Mouse (Mus musculus): ENCODE results near the gene Lmntd1.
"Not testable (repeated sequence)": the region's sequence is repeated elsewhere in the genome, so short reads cannot be mapped to it uniquely, and the experiment has no call there.

Gene Lmntd1

DNA sequence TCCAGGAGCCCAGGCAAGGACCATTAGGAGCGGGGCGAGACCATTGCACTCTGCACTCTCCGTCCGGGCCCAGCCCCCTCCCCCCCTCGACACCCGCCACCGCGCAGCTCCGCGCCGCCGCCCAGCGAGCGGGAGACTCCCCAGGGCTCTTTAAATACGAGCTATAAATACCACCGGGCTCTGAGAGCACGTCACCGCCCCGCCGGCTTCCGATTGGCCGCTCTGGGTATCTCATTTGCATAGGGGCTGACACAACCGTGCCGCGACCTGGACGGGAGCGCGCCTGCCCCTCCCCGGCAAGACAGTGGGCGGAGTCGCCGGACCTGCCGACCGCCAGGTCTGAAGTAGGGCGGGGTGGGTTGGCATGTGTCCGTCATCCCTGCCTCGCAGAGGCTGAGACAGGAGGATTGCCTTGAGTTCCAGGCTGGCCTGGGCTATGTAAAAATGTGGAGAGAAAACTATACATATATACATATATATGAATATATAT is 273.4 kb downstream of the Lmntd1 start:
- peak; percentile 96 for DNase-seq

DNA sequence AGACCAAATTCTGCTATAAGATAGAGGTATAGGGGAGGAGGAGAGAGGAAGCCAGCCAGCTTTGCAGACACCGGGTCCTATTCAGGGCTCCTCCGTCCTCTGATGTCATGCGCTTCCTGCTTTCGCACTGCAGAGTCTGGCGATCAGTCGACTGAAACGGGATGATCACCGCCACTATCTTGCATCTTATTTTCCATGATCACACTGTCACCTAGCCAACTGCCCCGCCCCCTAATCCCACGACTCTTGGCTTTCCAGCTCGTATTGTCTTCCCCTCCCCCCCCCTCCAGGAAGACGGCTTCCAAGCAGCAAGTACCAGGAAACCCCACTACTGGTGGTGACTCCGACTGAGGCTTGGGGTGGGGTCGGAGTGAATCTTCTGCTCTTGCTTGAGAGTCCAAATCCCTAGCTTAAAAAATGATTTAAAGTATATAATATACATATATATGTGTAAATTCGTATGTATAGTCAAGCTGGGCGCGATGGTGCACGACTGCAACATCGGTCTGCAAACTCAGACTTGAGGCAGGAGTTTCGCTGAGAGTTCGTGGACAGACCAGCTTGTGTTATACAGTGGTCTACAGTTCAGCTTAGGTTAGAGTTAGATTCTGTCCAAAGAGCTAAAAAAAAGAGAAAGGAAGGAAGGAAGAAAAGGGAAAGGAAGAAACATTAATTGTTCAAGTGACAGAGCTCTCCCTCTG is 274.0 kb downstream of the Lmntd1 start:
- DNase-seq = peak; percentile 75

DNA sequence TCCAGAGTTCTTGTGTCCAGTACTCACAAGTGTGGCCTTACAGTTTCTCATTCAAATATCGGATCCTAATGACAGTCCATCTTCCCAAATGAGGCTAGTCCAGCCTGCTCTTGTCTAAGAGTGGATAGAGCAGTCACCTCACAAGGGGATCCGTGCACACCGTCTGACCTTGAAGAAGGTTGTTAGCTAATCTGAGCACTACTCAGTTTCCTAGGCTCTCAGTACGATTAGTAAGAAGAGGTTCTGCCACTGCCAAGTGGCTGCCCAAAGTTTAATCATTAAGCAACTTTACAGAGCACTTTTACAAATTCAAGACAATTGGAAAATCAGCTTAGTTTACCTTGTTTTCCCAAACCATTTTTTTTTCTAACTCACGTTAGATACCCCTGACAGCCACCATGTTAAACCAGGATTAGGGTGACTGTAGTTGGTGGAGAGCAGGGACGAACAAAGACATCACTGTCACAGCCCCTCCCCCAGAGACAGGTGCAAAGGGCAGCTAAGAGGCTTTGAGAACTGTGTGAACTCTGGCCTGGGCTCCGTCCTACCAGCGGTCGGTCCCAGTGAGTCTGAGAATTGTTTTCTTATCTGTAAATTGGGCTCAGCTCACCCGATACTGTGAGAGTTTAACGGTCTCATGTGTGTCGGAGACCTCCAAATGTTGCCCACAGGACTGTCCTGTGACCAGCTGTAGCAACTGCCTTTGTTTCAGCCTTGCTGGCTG is 275.4 kb downstream of the Lmntd1 start:
- no peak for DNase-seq

GRCm38 (mm10) chr6:145337521-145337920 is 276.6 kb downstream of the Lmntd1 start:
- not testable (repeated sequence) for DNase-seq

DNA sequence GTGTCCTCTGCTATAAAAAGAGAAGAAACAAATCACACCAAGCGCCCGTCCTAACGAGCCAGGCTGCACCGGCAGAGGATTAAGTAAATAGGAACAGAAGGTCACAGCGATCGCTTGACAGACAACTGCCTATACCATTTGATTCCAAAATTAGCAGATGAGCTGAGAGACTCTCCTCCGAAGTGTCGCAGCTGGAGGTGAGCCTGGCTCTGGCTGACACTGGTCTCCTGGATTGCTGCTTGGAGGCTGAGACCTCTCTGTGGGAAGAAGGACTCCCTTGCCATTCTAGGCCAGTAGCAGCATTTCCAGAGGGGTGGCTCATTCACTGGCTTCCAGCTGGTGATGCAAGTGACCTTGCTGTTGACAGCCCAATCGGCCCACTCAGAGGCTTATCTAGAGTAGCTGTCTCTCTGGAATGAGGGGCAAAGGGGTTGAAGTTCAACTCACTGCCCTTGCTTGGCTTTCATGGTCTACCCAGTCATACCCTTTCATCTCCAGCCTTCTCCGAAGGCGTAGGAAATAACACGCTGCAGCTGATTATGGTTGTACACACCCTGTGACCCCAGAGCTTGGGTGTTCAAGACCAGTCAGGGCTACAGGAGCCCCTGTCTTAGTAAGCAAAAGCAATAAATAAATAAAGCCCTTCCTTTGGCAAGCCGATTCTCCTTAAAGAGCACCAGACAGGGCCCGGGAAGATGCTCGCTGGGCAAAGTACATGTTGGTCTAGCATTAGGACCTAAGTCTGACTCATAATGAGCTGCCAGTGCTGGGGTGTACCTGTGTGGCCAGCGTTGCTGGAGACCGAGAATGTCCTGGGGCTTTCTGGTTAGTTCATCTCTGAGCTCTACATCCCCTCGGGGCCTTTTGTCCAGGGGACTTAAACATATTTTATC is 278.0 kb downstream of the Lmntd1 start:
- DNase-seq = no peak

- DNase-seq = no peak
Measured at GRCm38 (mm10) chr6:145334211-145334610, 279.9 kb downstream of the Lmntd1 start.

GRCm38 (mm10) chr6:145326141-145326806 is 287.8 kb downstream of the Lmntd1 start:
- DNase-seq = no peak

- DNase-seq = no peak
Measured at GRCm38 (mm10) chr6:145325095-145325494, 289.0 kb downstream of the Lmntd1 start.

DNA sequence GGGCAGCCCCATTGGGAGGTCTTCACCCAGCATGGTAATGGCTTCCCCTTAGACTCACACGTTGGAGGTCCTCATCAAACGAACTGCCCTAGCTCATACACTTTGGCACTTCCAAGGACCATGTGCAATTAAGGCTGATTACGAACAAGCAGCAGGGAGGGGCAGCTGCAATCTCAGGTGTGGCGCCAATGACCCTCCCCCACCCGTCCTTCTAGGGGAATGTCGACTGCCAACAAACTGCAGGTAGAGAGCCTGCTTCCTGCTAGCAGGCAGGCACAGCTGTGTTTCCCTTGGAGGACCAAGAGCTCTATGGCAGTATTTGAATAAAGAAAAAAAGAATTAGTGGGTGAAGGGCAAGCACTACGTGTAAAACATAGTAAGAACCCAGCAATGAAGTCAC is 289.6 kb downstream of the Lmntd1 start:
- no peak for DNase-seq

DNA sequence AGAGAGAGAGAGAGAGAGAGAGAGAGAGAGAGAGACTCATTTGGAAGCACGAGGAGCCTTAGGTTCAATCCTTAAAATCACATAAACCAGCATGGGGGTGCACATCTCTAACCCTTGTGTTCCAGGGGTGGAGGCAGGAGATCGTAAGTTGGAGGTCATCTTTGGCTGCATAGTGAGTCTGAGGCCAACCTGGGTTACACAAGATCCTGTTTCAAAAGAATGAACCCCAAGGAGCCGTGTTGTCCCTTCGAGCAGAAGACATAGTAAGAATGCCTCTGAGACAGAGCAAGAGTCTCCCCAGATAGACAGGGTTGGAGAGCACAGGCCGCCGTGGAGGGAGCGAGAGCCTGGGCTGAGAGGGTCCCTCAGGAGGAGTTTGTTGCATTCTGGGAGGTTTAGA is 291.9 kb downstream of the Lmntd1 start:
- no peak for DNase-seq

GRCm38 (mm10) chr6:145320156-145320555 is 294.0 kb downstream of the Lmntd1 start:
- DNase-seq = no peak

Measured in thymus, postnatal 25 days (tissue).